Comparison of ENCODE assay signal across 17 mouse cellular contexts in the genomic region with DNA sequence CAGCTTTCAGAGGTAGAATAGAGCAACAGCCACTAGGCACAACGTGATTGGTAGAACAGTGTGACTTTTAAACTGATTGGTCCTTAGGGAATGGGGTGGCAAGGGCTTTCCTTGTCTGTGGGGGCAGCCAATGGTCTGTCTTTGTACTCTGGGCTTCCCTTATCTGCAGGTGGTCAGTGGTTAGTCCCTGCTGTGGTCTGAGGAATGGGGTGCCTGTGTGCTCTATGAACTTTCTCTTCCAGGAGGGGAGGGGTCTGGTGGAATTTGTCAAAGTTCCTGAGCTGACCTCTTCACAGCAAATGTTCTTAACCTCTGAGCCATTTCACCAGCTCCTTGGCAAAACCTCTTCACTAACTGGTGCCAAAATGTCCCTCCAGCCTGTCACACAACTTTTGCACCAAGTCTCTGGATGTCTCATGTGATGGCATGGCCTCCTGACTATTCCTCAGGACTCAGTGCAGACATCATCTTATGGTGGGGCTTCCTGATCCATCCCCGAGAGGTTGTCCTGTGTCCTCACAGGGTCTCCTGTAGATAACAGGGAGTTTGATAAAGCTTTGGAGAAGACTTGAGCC. TPM values are rescaled to one million over a fixed set of nuclear protein-coding genes. Genes with fewer than 3 reads are reported as not detected.
"Had no signal": no experiment of that assay in that cellular context is flagged by ENCODE, and none has a peak within 500 bp of the region (broad histone marks: within the 10 kb centered on the region; RNA-seq: fewer than 3 reads in every experiment).

No protein-coding gene starts in this region.

- H3K9me3 ChIP-seq: intestine, embryonic 15.5 days; limb, embryonic 15.5 days; midbrain, embryonic 12.5 days; neural tube, embryonic 13.5 days had no signal

- DNase-seq: layer of hippocampus, adult 9-11 months; layer of hippocampus, postnatal 36 days; lung, adult 18-20 months; right cerebral cortex, postnatal 14 days; thymus, postnatal 4 days had no signal

- H3K9ac ChIP-seq: intestine, embryonic 15.5 days; limb, embryonic 15.5 days; liver, embryonic 14.5 days; midbrain, embryonic 12.5 days; neural tube, embryonic 13.5 days had no signal

- H3K27ac ChIP-seq: intestine, embryonic 15.5 days; kidney, postnatal 0 days; limb, embryonic 15.5 days; liver, embryonic 14.5 days; midbrain, embryonic 12.5 days; neural tube, embryonic 13.5 days; stomach, postnatal 0 days had no signal

- H3K4me3 ChIP-seq: intestine, embryonic 15.5 days; limb, embryonic 15.5 days; midbrain, embryonic 12.5 days; neural tube, embryonic 13.5 days had no signal

- H3K27me3 ChIP-seq: intestine, embryonic 15.5 days; limb, embryonic 15.5 days; midbrain, embryonic 12.5 days; neural tube, embryonic 13.5 days had no signal

- H3K4me1 ChIP-seq: intestine, embryonic 15.5 days; limb, embryonic 15.5 days; midbrain, embryonic 12.5 days; neural tube, embryonic 13.5 days had no signal

- H3K36me3 ChIP-seq: intestine, embryonic 15.5 days; limb, embryonic 15.5 days; midbrain, embryonic 12.5 days; neural tube, embryonic 13.5 days had no signal

RNA-seq across cellular contexts. Expression of a gene that starts 0.7 kb away (rescaled TPM):
- total RNA-seq: layer of hippocampus, adult 18-20 months; layer of hippocampus, postnatal 36 days; megakaryocyte-erythroid progenitor cell, adult 5-6 weeks had no signal
- polyA plus RNA-seq: intestine, embryonic 15.5 days; limb, embryonic 11.5 days; limb, embryonic 15.5 days; liver, embryonic 14.5 days; lung, embryonic 16.5 days; midbrain, embryonic 12.5 days; midbrain, embryonic 16.5 days; neural tube, embryonic 13.5 days; stomach, postnatal 0 days had no signal
